9 mouse cellular contexts compared by ENCODE assay signal in the genomic region with DNA sequence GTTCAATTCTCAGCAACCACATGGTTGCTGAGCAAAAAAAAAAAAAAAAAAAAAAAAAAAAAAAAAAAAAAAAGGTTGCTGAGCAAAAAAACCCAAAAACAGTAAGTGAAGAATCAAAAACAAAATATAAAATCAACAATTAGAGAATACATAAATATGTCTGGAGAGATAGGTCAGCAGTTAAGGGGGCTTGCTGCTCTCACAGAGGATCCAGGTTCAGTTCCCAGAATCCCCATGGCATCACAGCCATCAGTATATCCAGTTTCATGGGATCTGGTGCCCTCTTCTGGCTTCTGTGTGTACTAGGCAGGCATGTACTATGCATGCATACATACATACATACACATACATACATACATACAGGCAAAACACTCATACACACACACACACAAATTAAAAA. TPM values are rescaled to one million over a fixed set of nuclear protein-coding genes. Genes with fewer than 3 reads are reported as not detected.
DNase-seq lines count a peak whose midpoint lies in the region; ATAC-seq and TF ChIP-seq lines count a peak whose summit lies in the region.
"Had no signal": no experiment of that assay in that cellular context is flagged by ENCODE, and none has a peak within 500 bp of the region (broad histone marks: within the 10 kb centered on the region; RNA-seq: fewer than 3 reads in every experiment).

No protein-coding gene starts in this region.

- no peak overlapping the region for H3K9ac ChIP-seq in stomach, postnatal 0 days (ENCODE audit: low read length)
- H3K9ac ChIP-seq: hindbrain, embryonic 13.5 days had no signal

- ATAC-seq in granulocyte monocyte progenitor cell, adult 5-6 weeks (replicated peaks; ENCODE audit: poor library complexity, severe bottlenecking), result peak; percentile 32
- ATAC-seq in stomach, postnatal 0 days (ENCODE audit: low FRiP score, low TSS enrichment), result no peak

- no peak overlapping the region for H3K4me2 ChIP-seq in stomach, postnatal 0 days (replicated peaks; ENCODE audit: low read depth)
- H3K4me2 ChIP-seq: hindbrain, embryonic 13.5 days had no signal

- peaks cover 5% of the 10 kb centered on the region; the same call in 1 of the 2 replicates for H3K4me1 ChIP-seq in kidney, adult 2 months (ENCODE audit: control insufficient read depth, insufficient read depth, low read length)
- 0 out of 2 replicates have a peak, but pooled peaks cover 2% of the 10 kb centered on the region for H3K4me1 ChIP-seq in stomach, postnatal 0 days (replicated peaks; ENCODE audit: control insufficient read depth, insufficient read depth)
- H3K4me1 ChIP-seq: hindbrain, embryonic 13.5 days had no signal

- no peaks in the 10 kb centered on the region for H3K27me3 ChIP-seq in kidney, adult 2 months (replicated peaks; ENCODE audit: control insufficient read depth, insufficient read depth, low read length)
- no peaks in the 10 kb centered on the region for H3K27me3 ChIP-seq in stomach, postnatal 0 days (ENCODE audit: control insufficient read depth, insufficient read depth, low read length)
- H3K27me3 ChIP-seq: hindbrain, embryonic 13.5 days had no signal

- H3K4me3 ChIP-seq in kidney, adult 2 months (ENCODE audit: insufficient read depth, low read depth, low read length), result no peak overlapping the region
- no peak overlapping the region for H3K4me3 ChIP-seq in stomach, postnatal 0 days (ENCODE audit: low read depth, low read length)
- H3K4me3 ChIP-seq: hindbrain, embryonic 13.5 days had no signal

- TF ChIP-seq EP300 in stomach, postnatal 0 days (optimal IDR thresholded peaks at IDR 0.05), result no peak

- peak; percentile 47 for TF ChIP-seq CTCF in kidney, adult 2 months (conservative IDR thresholded peaks at IDR 0.05; ENCODE audit: insufficient read depth, insufficient read length, low read depth, low read length)
- TF ChIP-seq CTCF in stomach, postnatal 0 days (IDR thresholded peaks at IDR 0.05; ENCODE audit: low read depth), result peak; percentile 68

- no peaks in the 10 kb centered on the region for H3K9me3 ChIP-seq in stomach, postnatal 0 days (ENCODE audit: control insufficient read depth, low read length)
- H3K9me3 ChIP-seq: hindbrain, embryonic 13.5 days had no signal

- DNase-seq in kidney, adult 2 months, result peak; percentile 29
- no peak for DNase-seq in kidney, postnatal 14 days
- DNase-seq in ES-CJ7 (ENCODE audit: low read depth, low spot score), result peak; percentile 61
- DNase-seq in stomach, postnatal 0 days (ENCODE audit: low spot score), result no peak
- DNase-seq in retina, postnatal 1 day, result no peak
- no peak for DNase-seq in left cerebral cortex, adult 11 months (ENCODE audit: low spot score)
- DNase-seq in layer of hippocampus, adult 8-10 months (ENCODE audit: low spot score in 2 of 2), result no peak

- no peaks in the 10 kb centered on the region for H3K36me3 ChIP-seq in kidney, adult 2 months (ENCODE audit: control insufficient read depth, insufficient read depth, low read length)
- H3K36me3 ChIP-seq in stomach, postnatal 0 days (ENCODE audit: control insufficient read depth, insufficient read depth, low read length), result no peaks in the 10 kb centered on the region
- H3K36me3 ChIP-seq: hindbrain, embryonic 13.5 days had no signal

- no peak overlapping the region for H3K27ac ChIP-seq in kidney, adult 2 months (ENCODE audit: insufficient read depth, low read depth, low read length)
- H3K27ac ChIP-seq in stomach, postnatal 0 days (replicated peaks), result no peak overlapping the region
- H3K27ac ChIP-seq: hindbrain, embryonic 13.5 days had no signal

- no peak for TF ChIP-seq POLR2A in kidney, adult 2 months (IDR thresholded peaks at IDR 0.05; ENCODE audit: low read depth, low read length)

RNA-seq across cellular contexts. Expression of gene Stk24, which starts 46.9 kb away (rescaled TPM):
- polyA plus RNA-seq in kidney, adult 2 months (2012; rRNA removed), result 27.1 and 30.3 TPM in 2 replicates
- total RNA-seq in granulocyte monocyte progenitor cell, adult 5-6 weeks (2014; fragmentation: Nextera tagmentation), result 87.1 and 141 TPM in 2 replicates
- total RNA-seq in granulocyte monocyte progenitor cell, adult 5-6 weeks (2017), result 63.5 and 70.6 TPM in 2 replicates
- 34.0 and 35.9 TPM in 2 replicates for polyA plus RNA-seq in stomach, postnatal 0 days (2015; fragmentation: Nextera tagmentation; extraction: Ambion mirVana)
- 10 to 100 TPM; 52.6 to 80.4 (median 63.4) TPM for total RNA-seq in layer of hippocampus, adult 8-10 months (2022)

Comparison
In these comparisons a context has a peak if more than half of its experiments do, and no peak if none do; other contexts are left out.
1. DNase-seq: peak in kidney, adult 2 months (single experiment) and ES-CJ7 (single experiment); none in kidney, postnatal 14 days (single experiment), stomach, postnatal 0 days (single experiment), retina, postnatal 1 day (single experiment), left cerebral cortex, adult 11 months (single experiment) and layer of hippocampus, adult 8-10 months (0 of 2).